Mouse (Mus musculus) heart, embryonic 14.5 days (tissue): ENCODE measurements at regions not wholly inside any gene's neighbourhood (a gene's known extent, or its start where the extent isn't known, plus 50 kb on each side); places are given as distances from the start of the nearest gene placed in this dataset.

Source experiments
- ATAC-seq: fragments of 200-750 bp; cut with Nextera tagmentation; 2 replicates; pipeline ENCODE4 v1.8.0; 2017; ENCODE audit warnings: low read depth, moderate TSS enrichment; ENCODE audit not compliant: insufficient number of reproducible peaks, insufficient read depth, low FRiP score
- H3K27ac ChIP-seq, 2 experiments: fragments of 200-500 bp in 1 of 2; fragments of 300-500 bp in 1 of 2; sonication (generic) in 1 of 2; replicated peaks in 1 of 2; 2 replicates each; pipeline ENCODE4 v1.5.1; 2012 to 2014; ENCODE audit warnings: low read depth in 2 of 2, low read length in 2 of 2, control low read depth in 1 of 2, mild to moderate bottlenecking in 1 of 2, mixed read lengths in 1 of 2; ENCODE audit not compliant: control insufficient read depth in 1 of 2, insufficient read depth in 1 of 2
- H3K27me3 ChIP-seq: fragments of 300-500 bp; sonication (generic); 2 replicates; pipeline ENCODE4 v1.6.1; 2014; ENCODE audit warnings: mild to moderate bottlenecking, low read length, control low read depth; ENCODE audit not compliant: control insufficient read depth, insufficient read depth
- H3K36me3 ChIP-seq: fragments of 300-500 bp; sonication (generic); 2 replicates; pipeline ENCODE4 v1.6.1; 2014; ENCODE audit warnings: mild to moderate bottlenecking, control low read depth, low read length, mixed read lengths; ENCODE audit not compliant: control insufficient read depth, insufficient read depth
- H3K4me1 ChIP-seq, 2 experiments: fragments of 200-500 bp in 1 of 2; fragments of 300-500 bp in 1 of 2; sonication (generic) in 1 of 2; 2 replicates each; pipeline ENCODE4 v1.6.1; 2012 to 2014; ENCODE audit warnings: low read length in 2 of 2, control low read depth in 1 of 2, mixed read lengths in 1 of 2; ENCODE audit not compliant: control insufficient read depth in 2 of 2, insufficient read depth in 2 of 2
- H3K4me2 ChIP-seq: fragments of 300-500 bp; sonication (generic); 2 replicates; pipeline ENCODE4 v1.6.1; 2014; ENCODE audit warnings: mild to moderate bottlenecking, low read length
- H3K4me3 ChIP-seq, 2 experiments: fragments of 200-500 bp in 1 of 2; fragments of 300-500 bp in 1 of 2; sonication (generic) in 1 of 2; 2 replicates each; pipeline ENCODE4 v1.5.1; 2012 to 2014; ENCODE audit warnings: low read length in 2 of 2, mild to moderate bottlenecking in 2 of 2, control low read depth in 1 of 2, low read depth in 1 of 2, moderate library complexity in 1 of 2; ENCODE audit not compliant: control insufficient read depth in 1 of 2, insufficient read depth in 1 of 2
- H3K9ac ChIP-seq: fragments of 300-500 bp; sonication (generic); 2 replicates; pipeline ENCODE4 v1.6.1; 2014; ENCODE audit warnings: mild to moderate bottlenecking, low read length
- H3K9me3 ChIP-seq: fragments of 300-500 bp; sonication (generic); 2 replicates; pipeline ENCODE4 v1.6.1; 2016; ENCODE audit warnings: low read length, control low read depth; ENCODE audit not compliant: control insufficient read depth
- WGBS: fragments of 180-500 bp; shearing (Covaris S2); extraction: QIAGEN DNeasy Blood & Tissue Kit; methylation state at CpG from one replicate; pipeline ENCODE4 v1.1.7; 2014; 5-methylcytosine and 5-hydroxymethylcytosine counted together

GRCm38 (mm10) chr14:80293378-80293777 is 309.5 kb downstream of the Olfm4 start:
- Histone ChIP-seq H3K36me3 (no peaks in the 10 kb centered on the region), H3K4me1 (no peaks in the 10 kb centered on the region), H3K4me2 (no peak overlapping the region), H3K27ac (no peak overlapping the region), H3K9ac (no peak overlapping the region), H3K9me3 (no peaks in the 10 kb centered on the region), H3K4me3 (no peak overlapping the region), H3K27me3 (no peaks in the 10 kb centered on the region)
- 71% methylated on average over 4 of the region's 4 CpGs for WGBS
- ATAC-seq = no peak

- Histone ChIP-seq H3K36me3 (no peaks in the 10 kb centered on the region), H3K27ac (no peak overlapping the region), H3K9me3 (no peaks in the 10 kb centered on the region), H3K27me3 (no peaks in the 10 kb centered on the region), H3K9ac (no peak overlapping the region), H3K4me2 (no peak overlapping the region), H3K4me1 (no peaks in the 10 kb centered on the region), H3K4me3 (no peak overlapping the region)
- WGBS = 88% methylated on average over 2 of the region's 2 CpGs
- no peak for ATAC-seq
Measured at GRCm38 (mm10) chr14:80329651-80330050, 345.8 kb downstream of the Olfm4 start.

- Histone ChIP-seq H3K4me1 (no peaks in the 10 kb centered on the region), H3K27me3 (no peaks in the 10 kb centered on the region), H3K36me3 (no peaks in the 10 kb centered on the region), H3K4me2 (no peak overlapping the region), H3K9me3 (no peaks in the 10 kb centered on the region), H3K4me3 (no peak overlapping the region), H3K27ac (no peak overlapping the region), H3K9ac (no peak overlapping the region)
- no peak for ATAC-seq
Measured at GRCm38 (mm10) chr14:80362024-80362622, 378.2 kb downstream of the Olfm4 start.

- Histone ChIP-seq H3K27ac (no peak overlapping the region), H3K4me1 (no peaks in the 10 kb centered on the region), H3K9ac (no peak overlapping the region), H3K9me3 (no peaks in the 10 kb centered on the region), H3K4me3 (no peak overlapping the region), H3K27me3 (no peaks in the 10 kb centered on the region), H3K36me3 (no peaks in the 10 kb centered on the region), H3K4me2 (no peak overlapping the region)
- WGBS = 70% methylated on average over 11 of the region's 11 CpGs
- no peak for ATAC-seq
Measured at GRCm38 (mm10) chr14:80369448-80370153, 385.7 kb downstream of the Olfm4 start.

- ATAC-seq = no peak
- Histone ChIP-seq H3K4me2 (no peak overlapping the region), H3K27me3 (no peaks in the 10 kb centered on the region), H3K4me1 (no peaks in the 10 kb centered on the region), H3K36me3 (no peaks in the 10 kb centered on the region), H3K9me3 (no peaks in the 10 kb centered on the region), H3K9ac (no peak overlapping the region), H3K27ac (no peak overlapping the region), H3K4me3 (no peak overlapping the region)
- 61% methylated on average over 1 of the region's 1 CpGs for WGBS
Measured at GRCm38 (mm10) chr14:80374290-80374689, 390.4 kb downstream of the Olfm4 start.

GRCm38 (mm10) chr14:80377064-80377463 is 393.2 kb downstream of the Olfm4 start:
- no peaks in the 10 kb centered on the region for H3K9me3 ChIP-seq
- no peak for ATAC-seq
- no peak overlapping the region for H3K9ac ChIP-seq
- WGBS = 38% methylated on average over 1 of the region's 1 CpGs
- no peak overlapping the region for H3K4me2 ChIP-seq
- H3K27ac ChIP-seq = no peak overlapping the region
- H3K27me3 ChIP-seq = no peaks in the 10 kb centered on the region
- no peak overlapping the region for H3K4me3 ChIP-seq
- no peaks in the 10 kb centered on the region for H3K36me3 ChIP-seq
- no peaks in the 10 kb centered on the region for H3K4me1 ChIP-seq

GRCm38 (mm10) chr14:80391418-80391817 is 407.5 kb downstream of the Olfm4 start:
- Histone ChIP-seq H3K27me3 (no peaks in the 10 kb centered on the region), H3K4me2 (no peak overlapping the region), H3K36me3 (no peaks in the 10 kb centered on the region), H3K4me1 (no peaks in the 10 kb centered on the region), H3K9me3 (no peaks in the 10 kb centered on the region), H3K9ac (no peak overlapping the region), H3K27ac (no peak overlapping the region), H3K4me3 (no peak overlapping the region)
- ATAC-seq = no peak
- WGBS = 91% methylated on average over 2 of the region's 2 CpGs

GRCm38 (mm10) chr14:80408317-80408716 is 424.4 kb downstream of the Olfm4 start:
- no peak overlapping the region for H3K9ac ChIP-seq
- H3K9me3 ChIP-seq = no peaks in the 10 kb centered on the region
- no peaks in the 10 kb centered on the region for H3K27me3 ChIP-seq
- H3K4me3 ChIP-seq = no peak overlapping the region
- no peak for ATAC-seq
- H3K4me1 ChIP-seq = no peaks in the 10 kb centered on the region
- no peak overlapping the region for H3K4me2 ChIP-seq
- H3K36me3 ChIP-seq = no peaks in the 10 kb centered on the region
- no peak overlapping the region for H3K27ac ChIP-seq
- 83% methylated on average over 2 of the region's 2 CpGs for WGBS
